Mouse (Mus musculus) ES-E14 (cell line): ENCODE measurements around the gene Dagla. TPM values are rescaled to one million over a fixed set of nuclear protein-coding genes. Genes with fewer than 3 reads are reported as not detected.

ENCODE experiments used
- DNase-seq: peaks from one replicate; pipeline ENCODE4 v3.0.0-alpha.2; 2013; ENCODE audit warnings: low read depth, low spot score
- H3K27ac ChIP-seq: 2 replicates; pipeline ENCODE4 v1.5.1; 2012; ENCODE audit warnings: low read depth, mild to moderate bottlenecking, low read length, moderate library complexity, mixed read lengths; ENCODE audit not compliant: poor library complexity, insufficient read depth, severe bottlenecking
- H3K36me3 ChIP-seq: 2 replicates; pipeline ENCODE4 v1.6.1; 2012; ENCODE audit warnings: mild to moderate bottlenecking, low read length, moderate library complexity, mixed read lengths; ENCODE audit not compliant: control insufficient read depth, poor library complexity, insufficient read depth, severe bottlenecking
- H3K4me1 ChIP-seq, 2 experiments: fragments of 150-350 bp in 1 of 2; sonication (generic) in 1 of 2; 2 replicates each; pipeline ENCODE4 v1.6.1; 2012; ENCODE audit warnings: low read length in 2 of 2, mild to moderate bottlenecking in 1 of 2, mixed read lengths in 1 of 2; ENCODE audit not compliant: control insufficient read depth in 2 of 2, insufficient read depth in 2 of 2, poor library complexity in 1 of 2
- H3K4me3 ChIP-seq, 2 experiments: fragments of 150-350 bp in 1 of 2; sonication (generic) in 1 of 2; 2 replicates each; pipeline ENCODE4 v1.5.1; 2012; ENCODE audit warnings: low read length in 2 of 2, low read depth in 1 of 2, mild to moderate bottlenecking in 1 of 2, mixed read lengths in 1 of 2; ENCODE audit not compliant: insufficient read depth in 1 of 2, poor library complexity in 1 of 2, severe bottlenecking in 1 of 2
- H3K9ac ChIP-seq: 2 replicates; pipeline ENCODE4 v1.6.1; 2012; ENCODE audit warnings: low read depth, mild to moderate bottlenecking, low read length, mixed read lengths; ENCODE audit not compliant: poor library complexity, insufficient read depth, severe bottlenecking
- H3K9me3 ChIP-seq: fragments of 150-350 bp; sonication (generic); 2 replicates; pipeline ENCODE4 v1.6.1; 2012; ENCODE audit warnings: low read depth, mild to moderate bottlenecking, low read length; ENCODE audit not compliant: control insufficient read depth, insufficient read depth
- CHD2 ChIP-seq: IDR thresholded peaks from 2 replicates; pipeline ENCODE4 v1.6.1; 2014; ENCODE audit warnings: mild to moderate bottlenecking, low read depth, low read length, inconsistent platforms
- HCFC1 ChIP-seq: IDR thresholded peaks from 2 replicates; pipeline ENCODE4 v1.6.1; 2012; ENCODE audit warnings: low read length, inconsistent platforms, borderline replicate concordance; ENCODE audit not compliant: insufficient read depth
- MAFK ChIP-seq: IDR thresholded peaks from 2 replicates; pipeline ENCODE4 v1.6.1; 2014; ENCODE audit warnings: mild to moderate bottlenecking, low read depth, low read length, inconsistent platforms; ENCODE audit not compliant: insufficient read depth
- ZC3H11A ChIP-seq: IDR thresholded peaks from 2 replicates; pipeline ENCODE4 v1.6.1; 2012; ENCODE audit warnings: low read depth, mild to moderate bottlenecking, inconsistent platforms, low read length, borderline replicate concordance
- ZNF384 ChIP-seq: IDR thresholded peaks from 2 replicates; pipeline ENCODE4 v1.6.1; 2012; ENCODE audit warnings: low read depth, low read length, inconsistent platforms
- in situ Hi-C, 2 experiments: fragments of 600-800 bp; cut with MboI; formaldehyde crosslinking; loops; one replicate each; pipeline ENCODE4 v1.15.1; 2025; ENCODE audit warnings: low sequenced_read_pairs in 2 of 2, inconsistent platforms in 1 of 2; ENCODE audit not compliant: unreplicated experiment in 2 of 2
- total RNA-seq: library from RNA; depleted of rRNA; stranded (reverse); fragments of 300-350 nt; gene quantifications from 2 replicates; pipeline ENCODE4 v1.2.3, GENCODE M21; 2012

Gene Dagla
- total RNA-seq, 1 experiment = 1.2 TPM

- in situ Hi-C loops = no loop called here
- Histone ChIP-seq H3K4me1 (no peaks in the 10 kb centered on the region), H3K9me3 (no peaks in the 10 kb centered on the region), H3K27ac (no peak overlapping the region), H3K36me3 (no peaks in the 10 kb centered on the region), H3K4me3 (no peak overlapping the region), H3K9ac (no peak overlapping the region)
- TF ChIP-seq ZNF384 (no peak), ZC3H11A (no peak), CHD2 (no peak), MAFK (no peak), HCFC1 (no peak)
- DNase-seq = no peak
These were observed 24.4 kb upstream of the Dagla start for GRCm38 (mm10) chr19:10329033-10329432.

- no peak for DNase-seq
- no peak overlapping the region for H3K27ac ChIP-seq
- no peak overlapping the region for H3K9ac ChIP-seq
- no peaks in the 10 kb centered on the region for H3K9me3 ChIP-seq
- H3K4me1 ChIP-seq = no peaks in the 10 kb centered on the region
- no peaks in the 10 kb centered on the region for H3K36me3 ChIP-seq
- H3K4me3 ChIP-seq = no peak overlapping the region
- no peak for TF ChIP-seq ZNF384
- no peak for TF ChIP-seq ZC3H11A
- no peak for TF ChIP-seq MAFK
- no peak for TF ChIP-seq CHD2
- in situ Hi-C loops = no loop called here
These were observed 21.9 kb upstream of the Dagla start for GRCm38 (mm10) chr19:10326609-10327008.

GRCm38 (mm10) chr19:10323860-10324259 is 19.2 kb upstream of the Dagla start:
- H3K27ac ChIP-seq = no peak overlapping the region
- no peak for DNase-seq
- no peaks in the 10 kb centered on the region for H3K9me3 ChIP-seq
- no peaks in the 10 kb centered on the region for H3K4me1 ChIP-seq
- no peak overlapping the region for H3K9ac ChIP-seq
- no peak overlapping the region for H3K4me3 ChIP-seq
- H3K36me3 ChIP-seq = no peaks in the 10 kb centered on the region
- TF ChIP-seq ZC3H11A (no peak), ZNF384 (no peak), CHD2 (no peak), MAFK (no peak), HCFC1 (no peak)
- in situ Hi-C loops = no loop called here

GRCm38 (mm10) chr19:10323362-10323837 is 18.7 kb upstream of the Dagla start:
- in situ Hi-C loops = no loop called here
- no peaks in the 10 kb centered on the region for H3K9me3 ChIP-seq
- no peak overlapping the region for H3K27ac ChIP-seq
- no peaks in the 10 kb centered on the region for H3K36me3 ChIP-seq
- no peak overlapping the region for H3K4me3 ChIP-seq
- TF ChIP-seq MAFK (no peak), CHD2 (no peak), HCFC1 (no peak), ZNF384 (no peak), ZC3H11A (no peak)
- H3K4me1 ChIP-seq = no peaks in the 10 kb centered on the region
- DNase-seq = no peak
- no peak overlapping the region for H3K9ac ChIP-seq

- in situ Hi-C loops = no loop called here
- no peak for TF ChIP-seq MAFK
- no peak for TF ChIP-seq CHD2
- no peak for TF ChIP-seq ZNF384
- no peak for TF ChIP-seq ZC3H11A
- TF ChIP-seq HCFC1 = no peak
- no peak for DNase-seq
- no peaks in the 10 kb centered on the region for H3K36me3 ChIP-seq
- H3K9ac ChIP-seq = no peak overlapping the region
- no peaks in the 10 kb centered on the region for H3K9me3 ChIP-seq
- no peak overlapping the region for H3K4me3 ChIP-seq
- H3K4me1 ChIP-seq = no peaks in the 10 kb centered on the region
- no peak overlapping the region for H3K27ac ChIP-seq
These were observed 13.1 kb upstream of the Dagla start for GRCm38 (mm10) chr19:10317795-10318194.
